Mouse (Mus musculus): ENCODE data around the gene Cc2d1b. TPM values are rescaled to one million over a fixed set of nuclear protein-coding genes. Genes with fewer than 3 reads are reported as not detected.

The Cc2d1b gene
- polyA plus RNA-seq, 1 experiment, result 33.9 TPM

- Histone ChIP-seq H3K27me3 (ENCODE audit: control insufficient read depth, insufficient read depth, low read length) (no peaks in the 10 kb centered on the region), H3K4me1 (ENCODE audit: control insufficient read depth, insufficient read depth, low read length) (no peaks in the 10 kb centered on the region; the same call in 1 of the 2 replicates), H3K4me3 (ENCODE audit: control insufficient read depth, low read depth, low read length) (no peak overlapping the region), H3K36me3 (ENCODE audit: control insufficient read depth, insufficient read depth, low read length) (no peaks in the 10 kb centered on the region), H3K27ac (ENCODE audit: control insufficient read depth, insufficient read depth, low read depth, low read length) (no peak overlapping the region)
- no peak for TF ChIP-seq CTCF (IDR thresholded peaks at IDR 0.05; ENCODE audit: control insufficient read depth, insufficient read depth, insufficient replicate concordance, low read depth, low read length)
- TF ChIP-seq POLR2A (IDR thresholded peaks at IDR 0.05; ENCODE audit: control insufficient read depth, low read depth, low read length), result no peak
These were observed 18.0 kb downstream of the Cc2d1b start for GRCm38 (mm10) chr4:108637721-108638120.

GRCm38 (mm10) chr4:108638752-108639151 is 19.0 kb downstream of the Cc2d1b start:
- no peaks in the 10 kb centered on the region for H3K27me3 ChIP-seq (ENCODE audit: control insufficient read depth, insufficient read depth, low read length)
- H3K4me1 ChIP-seq (ENCODE audit: control insufficient read depth, insufficient read depth, low read length), result no peaks in the 10 kb centered on the region; the same call in 1 of the 2 replicates
- H3K36me3 ChIP-seq (ENCODE audit: control insufficient read depth, insufficient read depth, low read length), result no peaks in the 10 kb centered on the region
- H3K27ac ChIP-seq (ENCODE audit: control insufficient read depth, insufficient read depth, low read depth, low read length), result no peak overlapping the region
- H3K4me3 ChIP-seq (ENCODE audit: control insufficient read depth, low read depth, low read length), result no peak overlapping the region
- TF ChIP-seq POLR2A (IDR thresholded peaks at IDR 0.05; ENCODE audit: control insufficient read depth, low read depth, low read length), result no peak
- TF ChIP-seq CTCF (IDR thresholded peaks at IDR 0.05; ENCODE audit: control insufficient read depth, insufficient read depth, insufficient replicate concordance, low read depth, low read length), result no peak

GRCm38 (mm10) chr4:108664407-108664806 is 44.7 kb downstream of the Cc2d1b start:
- Histone ChIP-seq H3K4me1 (ENCODE audit: control insufficient read depth, insufficient read depth, low read length) (no peaks in the 10 kb centered on the region), H3K36me3 (ENCODE audit: control insufficient read depth, insufficient read depth, low read length) (no peaks in the 10 kb centered on the region), H3K27ac (ENCODE audit: control insufficient read depth, insufficient read depth, low read depth, low read length) (no peak overlapping the region), H3K27me3 (ENCODE audit: control insufficient read depth, insufficient read depth, low read length) (no peaks in the 10 kb centered on the region), H3K4me3 (ENCODE audit: control insufficient read depth, low read depth, low read length) (no peak overlapping the region)
- TF ChIP-seq CTCF (IDR thresholded peaks at IDR 0.05; ENCODE audit: control insufficient read depth, insufficient read depth, insufficient replicate concordance, low read depth, low read length) (no peak), POLR2A (IDR thresholded peaks at IDR 0.05; ENCODE audit: control insufficient read depth, low read depth, low read length) (no peak)

Other genes with a start within 250 kb of the Cc2d1b start
- 0.43 TPM in 1 of 2 replicates, not detected in the other for gene Shisal2a, start 236.6 kb upstream of the Cc2d1b start, polyA plus RNA-seq (2012; rRNA removed)
- 1.1 and 1.6 TPM in 2 replicates for gene Gpx7, start 213.0 kb upstream of the Cc2d1b start, polyA plus RNA-seq (2012; rRNA removed)
- gene Tut4, start 160.5 kb upstream of the Cc2d1b start, polyA plus RNA-seq (2012; rRNA removed), result 46.8 and 49.2 TPM in 2 replicates
- 11.7 and 14.1 TPM in 2 replicates for gene Prpf38a, start 40.6 kb upstream of the Cc2d1b start, polyA plus RNA-seq (2012; rRNA removed)
- 3.4 and 4.1 TPM in 2 replicates for gene Orc1, start 40.5 kb upstream of the Cc2d1b start, polyA plus RNA-seq (2012; rRNA removed)
- 0.07 TPM in 1 of 2 replicates, not detected in the other for gene 3110021N24Rik, start 99.7 kb downstream of the Cc2d1b start, polyA plus RNA-seq (2012; rRNA removed)
- gene Zfyve9, start 160.9 kb downstream of the Cc2d1b start, polyA plus RNA-seq (2012; rRNA removed), result 1.8 and 1.9 TPM in 2 replicates
- 43.0 and 51.6 TPM in 2 replicates for gene Btf3l4, start 213.7 kb downstream of the Cc2d1b start, polyA plus RNA-seq (2012; rRNA removed)
- 21.6 and 24.0 TPM in 2 replicates for gene Txndc12, start 214.7 kb downstream of the Cc2d1b start, polyA plus RNA-seq (2012; rRNA removed)
- gene Kti12, start 227.8 kb downstream of the Cc2d1b start, polyA plus RNA-seq (2012; rRNA removed), result 17.7 and 19.7 TPM in 2 replicates
- 0.30 and 0.32 TPM in 2 replicates for gene A730015C16Rik, start 228.7 kb downstream of the Cc2d1b start, polyA plus RNA-seq (2012; rRNA removed)